Mouse (Mus musculus): Measurements from ENCODE around the gene Tomm22. TPM values are rescaled to one million over a fixed set of nuclear protein-coding genes. Genes with fewer than 3 reads are reported as not detected.
"Not testable (repeated sequence)": the region's sequence is repeated elsewhere in the genome, so short reads cannot be mapped to it uniquely, and the experiment has no call there.

The Tomm22 gene
- polyA plus RNA-seq, 1 experiment from 2014 or later: 251 TPM

GRCm38 (mm10) chr15:79658531-79659375, 11.9 kb upstream of the Tomm22 start, which contains the start of the genes Fam227a and Cby1:
Fam227a (minus strand) TSS chr15:79658956.
Cby1 (plus strand) TSS chr15:79659199.
- peak within 1 kb of the TSS; percentile 98 for H3K27ac ChIP-seq (ENCODE audit: low read depth, low read length)
- H3K4me3 ChIP-seq (ENCODE audit: low read length): peak within 1 kb of the TSS; percentile 92
- no peaks in the 10 kb centered on the region for H3K27me3 ChIP-seq (replicated peaks; ENCODE audit: control insufficient read depth, insufficient read depth, low read length)
- no peaks in the 10 kb centered on the region for H3K9me3 ChIP-seq (ENCODE audit: control insufficient read depth, low read length)
- whole genome bisulfite sequencing: under 1% methylated on average over 55 of the region's 55 CpGs
- peak within 1 kb of the TSS; percentile 86 for H3K9ac ChIP-seq (ENCODE audit: low read depth, low read length)
- ATAC-seq: peak; percentile 92
- H3K36me3 ChIP-seq (ENCODE audit: control insufficient read depth, insufficient read depth, low read length): peaks cover 5% of the 10 kb centered on the region
- peak within 1 kb of the TSS; percentile 94 for H3K4me2 ChIP-seq (ENCODE audit: low read length)
- peaks cover 5% of the 10 kb centered on the region for H3K4me1 ChIP-seq (ENCODE audit: control insufficient read depth, insufficient read depth, low read depth, low read length)

- Histone ChIP-seq H3K27me3 (replicated peaks; ENCODE audit: control insufficient read depth, insufficient read depth, low read length) (no peaks in the 10 kb centered on the region), H3K9ac (ENCODE audit: low read depth, low read length) (no peak overlapping the region), H3K4me2 (ENCODE audit: low read length) (no peak overlapping the region), H3K27ac (ENCODE audit: low read depth, low read length) (no peak overlapping the region), H3K4me3 (ENCODE audit: low read length) (no peak overlapping the region), H3K4me1 (ENCODE audit: control insufficient read depth, insufficient read depth, low read depth, low read length) (peaks cover 5% of the 10 kb centered on the region), H3K36me3 (ENCODE audit: control insufficient read depth, insufficient read depth, low read length) (peaks cover 10% of the 10 kb centered on the region), H3K9me3 (ENCODE audit: control insufficient read depth, low read length) (no peaks in the 10 kb centered on the region)
- no peak for ATAC-seq
- WGBS: 73% methylated on average over 4 of the region's 4 CpGs
These were observed 8.8 kb upstream of the Tomm22 start for GRCm38 (mm10) chr15:79661852-79662251.

GRCm38 (mm10) chr15:79664666-79665065, 6.0 kb upstream of the Tomm22 start:
- Histone ChIP-seq H3K4me2 (ENCODE audit: low read length) (no peak overlapping the region), H3K4me3 (ENCODE audit: low read length) (no peak overlapping the region), H3K27me3 (replicated peaks; ENCODE audit: control insufficient read depth, insufficient read depth, low read length) (no peaks in the 10 kb centered on the region), H3K4me1 (ENCODE audit: control insufficient read depth, insufficient read depth, low read depth, low read length) (peaks cover 3% of the 10 kb centered on the region), H3K9me3 (ENCODE audit: control insufficient read depth, low read length) (no peaks in the 10 kb centered on the region), H3K27ac (ENCODE audit: low read depth, low read length) (no peak overlapping the region), H3K9ac (ENCODE audit: low read depth, low read length) (no peak overlapping the region), H3K36me3 (ENCODE audit: control insufficient read depth, insufficient read depth, low read length) (peaks cover 20% of the 10 kb centered on the region)
- ATAC-seq: no peak
- WGBS: 94% methylated on average over 8 of the region's 8 CpGs

- Histone ChIP-seq H3K9ac (ENCODE audit: low read depth, low read length) (no peak overlapping the region), H3K27me3 (replicated peaks; ENCODE audit: control insufficient read depth, insufficient read depth, low read length) (no peaks in the 10 kb centered on the region), H3K36me3 (ENCODE audit: control insufficient read depth, insufficient read depth, low read length) (peaks cover 19% of the 10 kb centered on the region), H3K9me3 (ENCODE audit: control insufficient read depth, low read length) (no peaks in the 10 kb centered on the region), H3K27ac (ENCODE audit: low read depth, low read length) (no peak overlapping the region), H3K4me3 (ENCODE audit: low read length) (no peak overlapping the region), H3K4me1 (ENCODE audit: control insufficient read depth, insufficient read depth, low read depth, low read length) (peaks cover 7% of the 10 kb centered on the region), H3K4me2 (ENCODE audit: low read length) (no peak overlapping the region)
- WGBS: 75% methylated on average over 10 of the region's 10 CpGs
- no peak for ATAC-seq
These were observed 1.5 kb upstream of the Tomm22 start for GRCm38 (mm10) chr15:79669195-79669594.

GRCm38 (mm10) chr15:79670972-79671299, 275 bp downstream of the Tomm22 start:
- peak overlapping the region; percentile 45; the same call in 1 of the 2 replicates for H3K27ac ChIP-seq (ENCODE audit: low read depth, low read length)
- peaks cover 7% of the 10 kb centered on the region for H3K4me1 ChIP-seq (ENCODE audit: control insufficient read depth, insufficient read depth, low read depth, low read length)
- ATAC-seq: peak; percentile 63
- H3K4me3 ChIP-seq (ENCODE audit: low read length): peak overlapping the region; percentile 71
- under 1% methylated on average over 28 of the region's 37 CpGs for WGBS
- no peaks in the 10 kb centered on the region for H3K9me3 ChIP-seq (ENCODE audit: control insufficient read depth, low read length)
- peak overlapping the region; percentile 80 for H3K9ac ChIP-seq (ENCODE audit: low read depth, low read length)
- H3K4me2 ChIP-seq (ENCODE audit: low read length): peak overlapping the region; percentile 57
- H3K27me3 ChIP-seq (replicated peaks; ENCODE audit: control insufficient read depth, insufficient read depth, low read length): no peaks in the 10 kb centered on the region
- H3K36me3 ChIP-seq (ENCODE audit: control insufficient read depth, insufficient read depth, low read length): peaks cover 34% of the 10 kb centered on the region

- H3K4me1 ChIP-seq (ENCODE audit: control insufficient read depth, insufficient read depth, low read depth, low read length); ATAC-seq; H3K27me3 ChIP-seq (replicated peaks; ENCODE audit: control insufficient read depth, insufficient read depth, low read length); H3K9ac ChIP-seq (ENCODE audit: low read depth, low read length); H3K27ac ChIP-seq (ENCODE audit: low read depth, low read length); H3K9me3 ChIP-seq (ENCODE audit: control insufficient read depth, low read length): not testable (repeated sequence)
- Histone ChIP-seq H3K4me2 (ENCODE audit: low read length) (peak overlapping the region; percentile 57), H3K4me3 (ENCODE audit: low read length) (peak overlapping the region; percentile 71), H3K36me3 (ENCODE audit: control insufficient read depth, insufficient read depth, low read length) (peaks cover 34% of the 10 kb centered on the region)
- WGBS: 81% methylated on average over 11 of the region's 11 CpGs
These were observed 1.2 kb downstream of the Tomm22 start for GRCm38 (mm10) chr15:79671828-79672348.

- Histone ChIP-seq H3K27ac (ENCODE audit: low read depth, low read length) (no peak overlapping the region), H3K36me3 (ENCODE audit: control insufficient read depth, insufficient read depth, low read length) (peaks cover 25% of the 10 kb centered on the region), H3K4me3 (ENCODE audit: low read length) (no peak overlapping the region), H3K9me3 (ENCODE audit: control insufficient read depth, low read length) (no peaks in the 10 kb centered on the region), H3K9ac (ENCODE audit: low read depth, low read length) (no peak overlapping the region), H3K4me2 (ENCODE audit: low read length) (no peak overlapping the region), H3K4me1 (ENCODE audit: control insufficient read depth, insufficient read depth, low read depth, low read length) (peaks cover 10% of the 10 kb centered on the region), H3K27me3 (replicated peaks; ENCODE audit: control insufficient read depth, insufficient read depth, low read length) (no peaks in the 10 kb centered on the region)
- 75% methylated on average over 2 of the region's 2 CpGs for WGBS
- ATAC-seq: no peak
These were observed 7.3 kb downstream of the Tomm22 start for GRCm38 (mm10) chr15:79677936-79678335.

- no peak overlapping the region for H3K9ac ChIP-seq (ENCODE audit: low read depth, low read length)
- no peak overlapping the region for H3K4me2 ChIP-seq (ENCODE audit: low read length)
- no peak for ATAC-seq
- 90% methylated on average over 4 of the region's 4 CpGs for WGBS
- H3K27me3 ChIP-seq (replicated peaks; ENCODE audit: control insufficient read depth, insufficient read depth, low read length): no peaks in the 10 kb centered on the region
- H3K36me3 ChIP-seq (ENCODE audit: control insufficient read depth, insufficient read depth, low read length): no peaks in the 10 kb centered on the region
- no peak overlapping the region for H3K27ac ChIP-seq (ENCODE audit: low read depth, low read length)
- H3K4me3 ChIP-seq (ENCODE audit: low read length): no peak overlapping the region
- H3K9me3 ChIP-seq (ENCODE audit: control insufficient read depth, low read length): no peaks in the 10 kb centered on the region
- peaks cover 44% of the 10 kb centered on the region for H3K4me1 ChIP-seq (ENCODE audit: control insufficient read depth, insufficient read depth, low read depth, low read length)
These were observed 11.3 kb downstream of the Tomm22 start for GRCm38 (mm10) chr15:79681973-79682372.

GRCm38 (mm10) chr15:79683146-79683545, 12.5 kb downstream of the Tomm22 start:
- Histone ChIP-seq H3K27ac (ENCODE audit: low read depth, low read length) (no peak overlapping the region), H3K9ac (ENCODE audit: low read depth, low read length) (no peak overlapping the region), H3K4me1 (ENCODE audit: control insufficient read depth, insufficient read depth, low read depth, low read length) (peaks cover 46% of the 10 kb centered on the region), H3K36me3 (ENCODE audit: control insufficient read depth, insufficient read depth, low read length) (no peaks in the 10 kb centered on the region), H3K27me3 (replicated peaks; ENCODE audit: control insufficient read depth, insufficient read depth, low read length) (no peaks in the 10 kb centered on the region), H3K4me2 (ENCODE audit: low read length) (no peak overlapping the region), H3K9me3 (ENCODE audit: control insufficient read depth, low read length) (no peaks in the 10 kb centered on the region), H3K4me3 (ENCODE audit: low read length) (no peak overlapping the region)
- ATAC-seq: no peak
- 91% methylated on average over 6 of the region's 6 CpGs for WGBS

Data from hindbrain, embryonic 16.5 days (tissue).